Mouse (Mus musculus) common myeloid progenitor, adult 5-6 weeks (primary cell): ENCODE data around the gene Gm17324. TPM values are rescaled to one million over a fixed set of nuclear protein-coding genes. Genes with fewer than 3 reads are reported as not detected.
"Not testable (repeated sequence)": the region's sequence is repeated elsewhere in the genome, so short reads cannot be mapped to it uniquely, and the experiment has no call there.

Experiments used
- ATAC-seq: replicated peaks from 2 replicates; pipeline ENCODE4 v1.8.0; 2016; ENCODE audit warnings: low read depth, mild to moderate bottlenecking, moderate TSS enrichment, inconsistent platforms; ENCODE audit not compliant: poor library complexity, severe bottlenecking
- total RNA-seq: library from RNA; stranded (forward); fragments of 200-1000, 187-1606 nt; gene quantifications from 2 replicates; pipeline ENCODE4 v1.2.3, GENCODE M21; 2017

Gm17324 gene
- 0.41 TPM in 1 of 2 replicates, not detected in the other for total RNA-seq

DNA sequence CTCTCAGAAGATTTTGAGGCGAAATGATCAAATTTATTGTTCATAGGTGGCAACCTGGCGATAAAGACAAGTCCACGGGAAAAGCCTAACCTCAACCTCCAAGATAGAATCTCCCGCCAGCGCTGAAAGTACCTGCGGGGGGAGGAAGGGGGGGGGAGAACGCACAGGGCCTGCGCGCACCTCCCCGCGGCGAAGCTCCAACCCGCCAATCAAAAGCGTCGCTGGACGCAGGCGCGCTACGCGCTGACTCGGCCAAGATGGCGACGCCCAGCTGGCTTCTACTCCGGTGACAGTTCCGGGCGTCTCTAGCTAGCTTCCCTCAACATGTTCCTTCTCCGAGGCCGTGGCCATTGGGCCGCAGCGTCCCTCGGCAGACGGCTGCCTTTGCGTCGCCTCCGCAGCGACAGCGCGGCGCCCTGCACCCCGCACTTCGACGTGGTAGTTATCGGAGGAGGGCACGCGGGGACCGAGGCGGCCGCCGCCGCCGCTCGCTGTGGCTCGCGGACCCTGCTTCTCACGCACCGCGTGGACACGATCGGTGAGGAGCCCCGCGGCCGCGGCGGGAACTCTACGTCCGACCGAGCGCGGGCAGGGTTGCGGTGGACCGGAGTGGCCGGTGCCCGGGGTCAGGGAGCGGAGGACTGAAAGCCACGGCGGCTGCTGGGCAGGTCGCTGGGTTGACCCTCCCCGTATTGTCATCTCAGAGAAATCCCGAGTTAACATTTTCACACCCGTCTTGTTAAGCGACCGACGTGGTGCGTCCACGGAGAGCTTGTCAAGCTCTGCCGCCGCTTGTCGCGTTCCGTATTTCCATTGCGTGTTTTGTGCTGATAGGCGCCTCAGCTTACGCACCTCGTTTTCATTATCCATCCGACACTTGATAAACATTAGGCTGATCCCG lies at the start of gene Gm17324, which contains the start of gene Mto1:
Gene Gm17324 (minus strand): TSS at position 814 of the 901 bp plus-strand sequence.
Gene Mto1 (plus strand): TSS at position 236 of the 901 bp plus-strand sequence.
- peak; percentile 71 for ATAC-seq

DNA sequence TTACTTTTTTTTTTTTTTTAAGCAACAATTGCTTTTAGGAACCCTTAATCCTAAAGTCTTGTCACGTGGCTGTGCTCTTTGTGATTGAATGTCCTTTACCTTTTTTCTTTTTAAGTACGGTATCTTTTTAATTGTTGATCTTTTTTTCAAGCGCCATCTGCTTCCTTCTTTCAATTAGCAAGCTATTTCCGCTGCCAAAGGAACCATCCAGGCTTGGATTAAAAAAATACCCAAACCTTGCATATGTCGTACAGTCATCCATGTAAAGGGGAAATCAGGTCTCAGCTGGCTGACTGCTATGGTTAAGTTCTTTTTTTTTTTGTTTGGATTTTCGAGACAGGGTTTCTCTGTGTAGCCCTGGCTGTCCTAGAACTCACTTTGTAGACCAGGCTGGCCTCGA lies 44.6 kb upstream of the Gm17324 start:
- ATAC-seq = no peak

DNA sequence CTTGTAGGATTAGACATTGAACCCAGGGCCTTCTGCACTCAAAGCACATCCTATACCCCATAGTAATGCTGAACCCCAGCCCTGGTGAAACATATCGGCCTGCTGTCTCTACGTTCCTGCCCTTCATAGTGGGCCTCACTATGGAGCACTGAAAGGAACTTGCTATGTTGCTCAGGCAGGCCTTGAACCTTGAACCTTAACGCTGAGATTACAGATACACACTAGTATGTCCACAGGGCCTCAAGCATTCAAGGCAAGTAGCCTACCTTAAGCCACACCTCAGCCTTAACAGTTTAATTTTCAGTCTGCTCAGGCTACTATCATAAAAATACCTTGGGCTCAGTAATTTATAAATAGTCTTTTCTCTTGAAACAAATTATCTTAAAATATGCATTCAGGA lies 43.7 kb upstream of the Gm17324 start:
- no peak for ATAC-seq

DNA sequence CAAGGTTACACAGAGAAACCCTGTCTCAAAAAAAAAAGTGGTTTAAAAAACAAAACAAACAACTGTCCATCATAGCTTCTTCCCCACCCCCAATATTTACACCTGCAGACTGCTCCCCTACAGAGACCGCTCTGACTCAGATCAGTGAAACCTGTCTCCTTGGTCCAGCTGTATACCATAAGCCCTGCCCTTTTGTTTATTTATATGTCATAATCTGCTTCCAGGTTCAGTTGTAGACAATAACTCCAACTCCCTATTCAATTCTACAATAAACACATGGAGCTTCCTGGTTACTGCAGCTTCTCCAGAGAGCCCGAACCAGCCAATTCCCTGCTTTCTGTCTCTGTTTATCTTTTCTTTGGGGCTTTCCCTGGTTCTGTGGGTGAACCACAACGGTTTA lies 42.6 kb upstream of the Gm17324 start:
- no peak for ATAC-seq

DNA sequence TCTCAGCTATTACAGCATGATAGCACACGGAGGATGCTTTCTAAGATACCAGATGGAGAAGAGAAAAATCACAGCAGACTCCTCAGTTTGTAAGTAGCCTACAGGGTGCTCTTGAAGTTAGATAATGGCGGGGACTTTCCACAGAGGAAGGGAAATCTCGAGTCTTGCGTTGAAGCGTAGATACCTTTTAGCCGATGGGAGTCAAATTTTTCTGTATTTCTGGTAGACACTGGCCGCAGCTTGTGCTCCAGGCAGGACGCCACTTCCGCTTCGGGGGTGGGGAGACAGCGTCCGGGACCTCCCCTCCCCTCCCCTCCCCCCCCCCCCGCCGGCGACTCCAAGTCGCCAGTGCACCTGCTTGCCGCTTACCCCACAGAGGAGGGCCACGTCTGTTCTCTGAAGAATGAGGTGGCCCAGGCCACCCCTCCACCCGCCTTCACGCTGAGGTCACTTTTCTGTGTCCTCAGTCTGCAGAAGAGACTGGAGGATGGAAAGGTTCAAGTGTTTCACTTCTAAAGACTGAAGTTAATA lies 40.4 kb upstream of the Gm17324 start, which contains the start of gene Eef1a1:
Gene Eef1a1 (minus strand): TSS at position 262 of the 531 bp plus-strand sequence.
- peak; percentile 76 for ATAC-seq

DNA sequence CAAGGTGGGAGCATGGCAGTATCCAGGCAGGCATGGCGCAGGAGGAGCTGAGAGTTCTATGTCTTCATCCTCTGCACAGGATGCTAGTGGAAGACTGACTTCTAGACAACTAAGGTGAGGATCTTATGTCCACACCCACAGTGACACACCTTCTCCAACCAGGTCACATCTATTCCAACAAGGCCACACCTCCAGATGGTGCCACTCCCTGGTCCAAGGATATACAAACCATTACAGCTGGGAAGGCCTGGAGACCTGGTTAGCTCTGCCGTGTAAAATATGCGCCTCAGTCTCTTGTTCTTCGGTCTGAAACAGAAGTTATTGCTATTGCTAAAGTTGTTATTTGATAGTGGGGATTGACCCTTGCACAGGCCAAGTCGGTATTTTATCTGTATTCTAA lies 39.4 kb upstream of the Gm17324 start:
- not testable (repeated sequence) for ATAC-seq

DNA sequence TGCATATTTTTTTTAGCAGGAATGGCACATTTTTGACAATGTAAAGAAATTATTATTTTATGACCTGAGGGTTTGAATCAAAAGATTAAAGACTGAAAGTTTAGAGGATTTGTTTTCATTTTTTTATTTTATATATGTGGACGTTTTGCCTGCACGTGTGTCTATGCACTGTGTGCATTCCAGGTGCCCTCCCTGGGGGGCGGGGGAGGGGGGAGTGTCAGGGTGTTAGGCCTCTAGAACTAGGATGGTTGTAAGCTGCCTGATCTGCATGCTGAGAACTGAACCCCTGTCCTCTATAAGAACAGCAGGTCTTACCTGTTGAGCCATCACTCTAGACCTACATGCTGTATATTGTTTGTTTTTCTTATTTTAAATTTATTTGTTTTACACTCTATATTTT lies 36.1 kb upstream of the Gm17324 start:
- ATAC-seq = no peak

DNA sequence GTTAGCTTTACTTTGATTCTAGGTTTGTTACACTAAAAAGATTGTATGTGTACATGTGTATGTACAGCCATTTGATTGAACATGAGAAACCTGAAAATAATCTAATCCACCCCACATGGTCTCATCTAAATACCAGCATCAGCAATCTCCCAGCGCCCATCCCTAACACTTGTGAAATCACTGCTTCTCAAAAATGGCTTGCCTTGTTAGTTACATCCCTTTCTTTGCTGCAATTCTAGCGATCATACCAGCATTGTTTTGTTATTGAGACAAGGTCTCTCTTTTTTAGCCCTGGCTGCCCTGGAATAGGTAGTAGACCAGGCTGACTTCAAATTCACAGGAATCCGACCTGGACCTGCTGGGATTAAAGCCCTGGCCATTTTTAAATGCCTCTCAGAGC lies 33.8 kb upstream of the Gm17324 start:
- ATAC-seq = no peak

DNA sequence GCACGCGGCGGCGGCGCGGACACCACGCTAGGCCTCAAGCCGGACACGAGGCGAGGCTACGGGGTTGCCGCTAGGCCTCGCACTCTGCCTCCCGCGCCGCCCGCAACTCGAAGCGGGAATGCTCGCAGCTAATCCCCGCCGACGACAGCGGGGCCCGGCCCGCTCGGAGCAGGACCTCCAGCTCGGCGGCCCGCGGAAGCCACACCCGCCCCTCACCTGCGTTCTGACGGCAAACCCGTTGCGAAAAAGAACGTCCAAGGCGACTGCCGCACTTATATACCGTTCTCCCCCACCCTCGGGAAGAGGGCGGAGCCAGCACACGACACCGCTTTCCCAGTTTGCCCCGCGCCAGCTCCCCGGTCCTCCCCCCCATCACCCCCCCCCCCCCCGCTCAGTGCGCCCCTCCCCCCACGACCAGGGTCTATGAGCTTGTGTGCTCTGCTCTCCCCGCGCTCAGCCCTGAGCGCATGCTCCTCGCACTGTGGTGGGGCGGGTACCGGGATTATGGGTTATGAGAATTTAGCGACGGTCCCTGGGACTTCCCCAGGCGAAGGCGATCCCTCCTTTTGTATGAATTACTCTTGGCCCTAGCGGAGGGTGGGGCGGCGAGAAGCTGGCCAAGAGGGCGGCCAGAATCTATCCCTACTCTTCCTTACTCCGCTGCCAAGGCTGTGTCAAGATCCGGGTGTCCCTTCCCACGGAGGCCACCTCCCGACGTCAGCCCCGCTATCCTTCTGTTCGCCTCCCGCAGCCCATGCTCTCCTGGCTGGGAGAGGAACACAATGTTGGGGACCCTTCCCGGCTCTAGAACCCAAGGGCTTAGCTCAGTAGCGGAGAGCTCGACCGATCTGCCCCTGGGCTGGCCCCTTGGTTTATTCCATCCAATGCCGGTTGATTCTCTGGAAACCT lies 33.1 kb upstream of the Gm17324 start:
- ATAC-seq = peak; percentile 77

DNA sequence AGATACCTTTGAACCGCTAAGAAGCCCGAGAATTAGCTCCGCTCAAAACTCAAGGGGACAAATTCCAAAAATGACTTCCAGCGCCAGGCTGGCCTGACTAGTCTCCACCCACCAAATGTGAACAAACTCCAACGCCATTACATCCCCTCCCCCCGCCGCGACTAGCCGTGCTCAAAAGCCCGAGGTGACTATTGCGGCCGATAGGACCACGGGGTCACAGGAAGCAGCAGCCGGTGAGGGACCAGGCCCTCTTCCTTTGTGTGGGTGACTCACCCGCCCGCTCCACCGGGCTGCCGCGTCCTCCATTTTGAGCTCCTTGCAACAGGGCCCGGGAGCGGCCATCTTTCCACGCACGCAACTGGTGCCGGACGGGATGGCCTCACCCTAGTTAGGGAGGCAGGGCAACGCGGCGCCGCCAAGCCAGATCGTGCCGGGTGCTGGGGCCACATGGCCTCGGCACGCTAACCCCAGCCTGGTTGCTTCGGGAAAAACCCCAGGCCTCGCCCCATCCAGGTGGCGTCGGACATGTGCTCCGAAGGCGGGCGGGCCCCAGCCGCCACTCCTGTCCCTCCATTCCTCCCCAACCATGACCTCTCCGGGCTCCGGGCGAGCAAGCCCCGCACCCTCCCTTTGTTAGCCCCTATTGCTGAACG lies 32.2 kb upstream of the Gm17324 start:
- ATAC-seq = peak; percentile 23

DNA sequence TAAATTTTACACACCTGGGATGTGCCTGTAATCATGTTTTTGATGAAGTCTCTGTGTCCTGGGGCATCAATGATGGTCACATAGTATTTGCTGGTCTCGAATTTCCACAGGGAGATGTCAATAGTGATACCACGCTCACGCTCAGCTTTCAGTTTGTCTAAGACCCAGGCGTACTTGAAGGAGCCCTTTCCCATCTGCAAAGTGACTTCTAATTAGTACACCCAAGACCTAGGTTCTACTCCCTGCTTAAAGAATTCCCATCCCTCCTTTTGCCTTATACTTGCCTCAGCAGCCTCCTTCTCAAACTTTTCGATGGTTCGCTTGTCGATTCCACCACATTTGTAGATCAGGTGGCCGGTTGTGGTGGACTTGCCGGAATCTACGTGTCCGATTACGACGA lies 31.6 kb upstream of the Gm17324 start:
- not testable (repeated sequence) for ATAC-seq

DNA sequence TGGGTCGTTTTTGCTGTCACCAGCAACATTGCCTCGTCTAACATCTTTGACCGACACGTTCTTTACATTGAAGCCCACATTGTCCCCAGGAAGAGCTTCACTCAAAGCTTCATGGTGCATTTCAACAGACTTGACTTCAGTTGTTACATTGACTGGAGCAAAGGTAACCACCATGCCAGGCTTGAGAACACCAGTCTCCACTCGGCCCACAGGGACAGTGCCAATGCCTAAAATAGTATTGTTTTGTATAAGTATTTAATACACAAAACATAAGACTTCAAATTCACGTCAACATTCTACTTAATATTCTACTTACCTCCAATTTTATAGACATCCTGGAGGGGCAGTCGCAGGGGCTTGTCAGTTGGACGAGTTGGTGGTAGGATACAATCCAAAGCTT lies 30.7 kb upstream of the Gm17324 start:
- not testable (repeated sequence) for ATAC-seq

DNA sequence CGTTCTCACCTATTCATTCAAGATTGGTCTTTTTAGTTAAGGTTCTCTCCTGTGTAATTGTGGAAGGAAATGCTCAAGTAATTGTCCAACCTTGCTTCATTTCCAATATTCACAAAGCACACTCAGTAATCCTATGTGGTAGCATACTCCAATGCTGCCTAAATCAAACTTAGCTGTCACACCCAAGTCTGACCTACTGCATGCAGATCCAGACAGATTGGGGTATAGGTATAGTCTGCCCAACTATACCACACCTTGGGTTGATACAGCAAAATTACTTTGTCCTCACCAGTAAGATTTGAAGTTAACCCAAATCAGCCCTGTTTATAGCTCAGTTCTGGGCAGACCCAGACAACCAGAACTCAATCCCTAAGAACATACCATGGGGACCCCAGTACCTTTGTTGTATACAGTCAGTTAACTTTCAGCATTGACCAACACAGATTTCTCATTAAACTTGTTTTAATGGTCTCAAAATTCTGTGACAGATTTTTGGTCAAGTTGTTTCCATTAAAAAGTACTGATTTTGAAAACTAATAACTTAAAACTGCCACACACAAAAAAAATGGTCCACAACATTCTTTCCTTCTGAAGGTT lies 29.5 kb upstream of the Gm17324 start:
- ATAC-seq = not testable (repeated sequence)

DNA sequence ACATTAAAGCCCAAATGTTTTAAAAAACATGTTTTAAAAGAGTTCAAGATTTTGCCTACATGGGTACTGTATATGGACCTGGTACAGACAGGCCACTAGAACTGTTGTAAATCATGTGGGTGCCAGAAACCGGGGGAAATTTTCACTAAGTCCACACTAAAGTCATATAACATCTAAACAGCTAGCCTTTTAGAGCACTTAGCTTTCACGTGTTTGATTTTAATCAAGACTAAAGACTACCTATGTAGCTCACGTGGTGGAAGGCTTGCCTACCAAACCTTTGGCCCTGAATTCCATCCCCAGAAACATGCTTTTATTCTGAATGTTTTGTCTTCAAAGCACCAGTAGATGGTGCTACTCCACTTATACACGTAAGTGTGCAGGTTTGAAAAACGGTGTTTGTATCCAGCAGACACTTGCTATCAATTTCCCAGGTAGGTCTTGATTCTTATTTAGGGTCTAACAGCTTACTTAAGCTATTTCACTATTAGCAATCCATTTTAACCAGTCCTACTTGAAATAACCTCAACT lies 28.5 kb upstream of the Gm17324 start:
- no peak for ATAC-seq

DNA sequence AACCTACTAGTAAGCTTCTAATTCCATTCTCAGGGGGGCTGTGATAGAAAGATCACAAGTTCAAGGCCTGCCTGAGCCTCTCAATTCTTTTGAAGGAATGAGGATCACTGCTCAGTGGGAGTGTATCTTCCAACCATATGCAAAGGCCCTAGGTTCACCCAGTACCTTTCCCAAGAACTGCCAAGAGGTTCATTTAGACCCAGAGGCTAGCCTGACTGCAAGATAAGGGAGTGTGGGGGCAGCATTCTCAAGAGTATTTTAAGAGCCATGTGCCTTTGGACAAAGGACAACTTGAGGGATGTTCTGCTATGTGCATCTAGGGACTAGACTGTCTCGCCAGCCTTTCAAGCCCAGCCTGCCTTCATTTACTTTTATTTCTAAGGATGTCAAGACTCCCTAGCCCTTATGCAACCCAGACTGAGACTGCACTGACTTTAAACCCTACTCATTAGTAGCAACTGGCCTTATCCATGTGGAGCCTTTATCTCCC lies 28.0 kb upstream of the Gm17324 start:
- 0 out of 2 replicates have a peak, but pooled peaks have one; percentile 0 for ATAC-seq

DNA sequence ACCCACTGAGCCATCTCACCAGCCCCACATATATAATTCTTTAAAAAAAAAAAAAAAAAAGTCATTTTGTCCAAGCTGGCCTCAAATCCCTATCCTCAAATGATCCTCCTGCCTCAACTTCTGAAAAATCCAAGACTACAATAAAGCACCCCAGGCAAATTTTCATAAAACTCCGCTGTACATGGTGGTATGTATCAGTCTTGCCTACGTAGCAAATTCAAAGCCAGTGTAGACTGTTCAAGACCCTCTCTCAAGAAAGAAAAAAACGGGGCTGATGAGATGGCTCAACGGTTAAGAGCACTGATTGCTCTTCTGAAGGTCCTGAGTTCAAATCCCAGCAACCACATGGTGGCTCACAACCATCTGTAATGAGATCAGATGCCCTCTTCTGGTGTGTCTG lies 27.3 kb upstream of the Gm17324 start:
- ATAC-seq = no peak

DNA sequence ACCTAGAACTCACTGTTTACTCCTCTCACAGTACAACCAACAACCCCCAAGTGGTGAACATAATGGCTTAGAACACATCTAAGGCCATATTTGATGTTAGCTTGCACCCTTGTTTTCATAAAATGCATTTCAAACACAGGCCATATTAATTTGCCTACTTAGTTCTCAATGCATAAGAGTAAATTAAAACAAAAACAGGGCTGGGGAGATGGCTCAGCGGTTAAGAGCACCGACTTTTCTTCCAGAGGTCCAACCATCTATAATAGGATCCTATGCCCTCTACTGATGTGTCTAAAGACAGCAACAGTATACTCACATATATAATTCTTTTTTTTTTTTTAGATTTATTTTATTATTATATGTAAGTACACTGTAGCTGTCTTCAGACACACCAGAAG lies 26.8 kb upstream of the Gm17324 start:
- ATAC-seq = no peak

DNA sequence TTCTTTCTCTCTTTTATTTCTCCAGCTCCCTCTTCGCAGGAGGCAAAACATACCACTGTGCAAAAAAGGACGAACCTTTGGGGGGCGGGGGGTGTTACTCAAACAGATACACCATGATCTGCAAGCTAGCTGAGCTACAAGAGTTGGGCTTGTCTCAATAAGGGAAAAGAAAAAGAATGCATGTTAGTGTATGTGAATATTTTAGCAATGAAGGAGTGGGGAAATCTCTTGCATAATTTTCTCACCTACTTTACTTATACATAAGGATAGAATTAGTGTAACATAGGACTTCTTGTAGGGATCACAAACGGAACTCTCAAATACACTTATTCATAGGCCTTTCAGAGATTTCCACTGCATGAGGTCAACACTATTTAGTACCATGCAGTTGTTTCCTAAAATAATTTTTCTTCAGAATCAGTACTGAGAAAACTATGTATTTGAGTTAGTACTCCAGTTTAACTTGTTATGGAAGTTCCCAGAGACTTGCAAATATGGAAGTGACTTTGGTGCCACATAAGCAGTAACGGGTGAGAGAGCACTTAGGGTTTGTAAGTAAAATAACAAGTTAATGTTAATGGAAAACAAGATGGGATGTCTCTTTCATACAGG lies 26.3 kb upstream of the Gm17324 start:
- ATAC-seq = no peak

DNA sequence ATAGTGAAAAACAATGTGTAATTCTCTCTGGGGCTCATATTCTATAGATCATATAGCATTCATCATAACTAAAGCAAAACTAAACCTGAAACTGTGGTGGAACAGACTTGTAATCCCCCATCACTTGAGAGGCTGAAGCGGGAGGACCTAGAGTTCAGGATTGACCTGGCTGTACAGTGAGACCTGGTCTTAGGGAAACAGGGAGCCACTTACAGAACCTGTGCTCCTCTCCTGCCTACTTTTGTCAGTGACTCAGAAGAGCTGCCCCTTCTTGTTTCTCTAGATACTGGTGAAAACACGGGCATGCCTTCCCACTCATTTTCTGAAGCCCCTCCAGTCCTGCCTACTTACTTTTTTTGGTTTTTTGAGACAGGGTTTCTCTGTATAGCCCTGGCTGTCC lies 25.7 kb upstream of the Gm17324 start:
- ATAC-seq = no peak
